Mouse (Mus musculus) left cerebral cortex, adult 2 months (tissue): ENCODE data around the gene Enthd1. TPM values are rescaled to one million over a fixed set of nuclear protein-coding genes. Genes with fewer than 3 reads are reported as not detected.
"Not testable (repeated sequence)": the region's sequence is repeated elsewhere in the genome, so short reads cannot be mapped to it uniquely, and the experiment has no call there.

Source experiments
- DNase-seq, 2 experiments: peaks; one replicate each; pipeline ENCODE4 v3.0.0; 2021 to 2022; ENCODE audit warnings: low spot score in 2 of 2, mixed read lengths in 1 of 2; ENCODE audit errors: extremely low spot score in 1 of 2
- H3K27ac ChIP-seq: fragments of 200-600 bp; 2 replicates; pipeline ENCODE4 v1.8.1; 2022
- H3K4me3 ChIP-seq: fragments of 200-600 bp; 2 replicates; pipeline ENCODE4 v1.8.1; 2022
- CTCF ChIP-seq: fragments of 200-600 bp; IDR thresholded peaks from 2 replicates; pipeline ENCODE4 v1.8.1; 2022; ENCODE audit warnings: antibody characterized with exemption, mild to moderate bottlenecking, moderate library complexity
- intact Hi-C: fragments of 180-260 bp; cut with DNase I; formaldehyde crosslinking; loops from one replicate; pipeline ENCODE4 v1.15.1; 2025
- total RNA-seq, 2 experiments: library from RNA; stranded (reverse); gene quantifications; 2 replicates each; pipeline ENCODE4 v1.2.3; 2021

Gene Enthd1
- total RNA-seq, 2 experiments from 2014 or later = not detected

GRCm38 (mm10) chr15:80529955-80530869 lies 34.7 kb downstream of the Enthd1 start:
- DNase-seq = peak; percentile 53 to 61
- TF ChIP-seq CTCF = no peak
- peak overlapping the region; percentile 38; the same call in 1 of the 2 replicates for H3K27ac ChIP-seq
- intact Hi-C loops = loop anchor here (2.0 kb wide), 1 partner anchor 103 kb away; no protein-coding TSS in a partner anchor
- H3K4me3 ChIP-seq = no peak overlapping the region

DNA sequence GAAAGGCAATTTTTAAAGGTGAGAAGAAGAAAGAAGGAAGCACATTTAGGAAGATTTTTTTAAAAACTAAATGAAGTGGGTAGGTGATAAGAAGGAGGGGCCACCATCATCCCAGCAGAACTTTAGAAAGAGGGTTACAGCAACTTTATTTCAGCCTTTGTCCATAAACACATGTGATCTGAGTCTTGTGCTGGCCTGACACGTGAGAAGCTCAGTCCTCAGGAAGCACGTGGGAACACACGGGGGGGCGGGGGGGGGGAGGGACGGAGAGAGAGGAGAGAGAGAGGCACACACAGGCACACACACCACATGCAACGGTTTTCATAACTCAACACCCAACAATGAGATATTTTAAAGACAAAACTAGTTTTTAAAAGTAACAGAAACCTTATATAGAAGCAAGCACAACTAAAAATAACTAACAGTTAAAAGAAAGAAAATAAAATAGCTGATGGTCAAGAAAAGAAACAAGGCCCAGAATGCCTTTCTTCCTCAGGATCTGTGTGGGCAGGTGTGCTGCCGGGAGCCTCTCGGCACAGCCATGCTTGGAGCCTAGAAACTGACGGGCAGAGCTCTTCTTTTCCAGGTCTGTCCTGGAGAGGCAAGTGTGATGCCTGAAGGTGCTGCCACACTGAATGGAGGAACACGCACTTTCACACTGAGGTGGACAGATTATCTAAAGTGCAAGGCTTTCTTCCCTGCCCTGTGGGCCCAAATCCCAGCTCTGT lies 43.1 kb downstream of the Enthd1 start:
- TF ChIP-seq CTCF = no peak
- intact Hi-C loops = no loop called here
- Histone ChIP-seq H3K4me3 (no peak overlapping the region), H3K27ac (no peak overlapping the region; the same call in 1 of the 2 replicates)
- DNase-seq = no peak

DNA sequence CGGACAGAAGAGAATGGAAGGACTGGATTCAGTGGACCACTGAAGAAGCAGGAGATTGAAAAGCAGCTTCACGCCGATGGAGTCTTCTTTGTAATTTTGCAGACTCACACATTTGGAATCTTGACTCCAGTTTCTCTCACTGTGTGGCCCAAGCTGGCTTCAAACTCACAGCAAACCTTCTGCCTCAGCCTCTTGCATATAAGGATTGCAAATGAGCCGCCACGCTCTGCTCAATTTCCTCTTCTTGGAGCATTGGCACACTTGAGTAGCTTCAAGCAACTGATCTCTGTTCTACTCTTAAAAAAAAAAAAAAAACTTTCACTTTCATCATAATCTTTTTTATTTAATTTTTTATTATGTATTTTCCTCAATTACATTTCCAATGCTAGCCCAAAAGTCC lies 45.0 kb downstream of the Enthd1 start:
- H3K4me3 ChIP-seq = no peak overlapping the region
- DNase-seq = no peak
- H3K27ac ChIP-seq = no peak overlapping the region
- intact Hi-C loops = no loop called here
- TF ChIP-seq CTCF = no peak

- Histone ChIP-seq H3K27ac (peak overlapping the region; percentile 25; the same call in 1 of the 2 replicates), H3K4me3 (no peak overlapping the region)
- DNase-seq = no peak
- no peak for TF ChIP-seq CTCF
- intact Hi-C loops = no loop called here
Observed at GRCm38 (mm10) chr15:80518567-80519223, 46.3 kb downstream of the Enthd1 start.

DNA sequence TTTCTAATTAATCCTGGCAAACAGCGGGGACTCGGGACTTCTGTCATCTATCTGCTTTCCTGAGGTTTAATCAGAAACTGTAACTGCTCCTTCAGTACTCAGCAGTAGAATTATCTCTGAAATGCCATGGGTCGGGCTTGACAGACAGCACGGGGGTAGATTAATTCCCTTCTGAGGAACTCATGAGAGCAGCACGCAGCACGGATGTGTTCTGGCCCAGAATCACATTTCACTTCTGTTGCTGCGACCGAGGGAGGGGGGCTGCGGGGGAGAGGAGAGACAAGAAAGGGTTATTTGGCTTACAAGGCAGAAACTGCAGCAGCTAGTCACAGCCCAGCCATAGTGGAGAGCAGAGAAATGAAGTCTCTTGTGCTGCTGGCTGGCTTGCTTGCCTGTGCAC lies 47.0 kb downstream of the Enthd1 start:
- Histone ChIP-seq H3K4me3 (no peak overlapping the region), H3K27ac (peak overlapping the region; percentile 25; the same call in 1 of the 2 replicates)
- no peak for TF ChIP-seq CTCF
- intact Hi-C loops = no loop called here
- peak in 1 of 2 experiments; percentile 43 for DNase-seq

GRCm38 (mm10) chr15:80516525-80516924 lies 48.4 kb downstream of the Enthd1 start:
- DNase-seq = no peak
- H3K4me3 ChIP-seq = no peak overlapping the region
- no peak for TF ChIP-seq CTCF
- H3K27ac ChIP-seq = no peak overlapping the region
- intact Hi-C loops = no loop called here

DNA sequence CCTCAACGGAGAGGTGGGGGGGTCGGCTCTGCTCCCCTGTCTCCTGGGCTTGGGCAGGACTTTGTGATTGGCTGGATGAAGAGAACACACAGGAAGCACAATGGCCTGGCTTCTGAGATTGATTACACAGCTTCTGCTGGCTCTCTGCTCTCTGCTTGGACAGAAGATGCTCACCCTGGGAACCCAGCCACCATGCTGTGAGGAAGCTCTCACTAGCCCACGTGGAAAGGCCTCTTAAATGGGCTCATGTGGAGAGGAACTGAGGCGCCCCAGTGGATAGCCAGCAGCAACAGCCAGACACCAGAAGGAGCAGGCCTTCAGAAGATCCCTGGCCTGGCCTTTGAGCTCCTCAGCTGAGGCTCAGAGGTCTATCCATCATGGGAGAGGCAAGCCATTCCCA lies 59.9 kb downstream of the Enthd1 start:
- Histone ChIP-seq H3K27ac (no peak overlapping the region), H3K4me3 (no peak overlapping the region)
- intact Hi-C loops = no loop called here
- DNase-seq = no peak
- TF ChIP-seq CTCF = no peak

GRCm38 (mm10) chr15:80503155-80503554 lies 61.8 kb downstream of the Enthd1 start:
- intact Hi-C loops = loop anchor here (5.0 kb wide), 2 partner anchors 189 to 216 kb away; partner anchors contain the start of gene Cacna1i
- DNase-seq, H3K4me3 ChIP-seq, H3K27ac ChIP-seq: not testable (repeated sequence)

DNA sequence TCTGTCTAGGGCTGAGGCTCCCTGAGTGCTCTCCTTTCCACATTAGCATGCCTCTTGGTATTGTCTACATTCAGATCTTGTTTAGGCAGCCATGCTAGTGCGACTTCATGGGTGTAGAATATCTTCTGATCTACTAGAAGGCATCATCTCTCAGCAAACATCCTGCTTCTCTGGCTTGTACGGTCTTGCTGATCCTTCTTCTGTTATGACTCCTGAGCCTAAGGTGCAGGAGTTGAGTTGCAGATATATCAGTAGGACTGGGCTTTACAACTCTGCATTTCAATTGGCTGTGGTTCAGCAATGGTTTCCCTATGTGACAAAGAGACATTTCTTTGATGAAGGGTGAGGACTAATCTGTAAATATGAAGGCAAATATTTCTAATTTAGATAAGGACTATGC lies 62.2 kb downstream of the Enthd1 start:
- DNase-seq = no peak
- H3K4me3 ChIP-seq = no peak overlapping the region
- intact Hi-C loops = loop anchor here (5.0 kb wide), 2 partner anchors 190 to 215 kb away; partner anchors contain the start of gene Cacna1i
- H3K27ac ChIP-seq = no peak overlapping the region
- no peak for TF ChIP-seq CTCF

DNA sequence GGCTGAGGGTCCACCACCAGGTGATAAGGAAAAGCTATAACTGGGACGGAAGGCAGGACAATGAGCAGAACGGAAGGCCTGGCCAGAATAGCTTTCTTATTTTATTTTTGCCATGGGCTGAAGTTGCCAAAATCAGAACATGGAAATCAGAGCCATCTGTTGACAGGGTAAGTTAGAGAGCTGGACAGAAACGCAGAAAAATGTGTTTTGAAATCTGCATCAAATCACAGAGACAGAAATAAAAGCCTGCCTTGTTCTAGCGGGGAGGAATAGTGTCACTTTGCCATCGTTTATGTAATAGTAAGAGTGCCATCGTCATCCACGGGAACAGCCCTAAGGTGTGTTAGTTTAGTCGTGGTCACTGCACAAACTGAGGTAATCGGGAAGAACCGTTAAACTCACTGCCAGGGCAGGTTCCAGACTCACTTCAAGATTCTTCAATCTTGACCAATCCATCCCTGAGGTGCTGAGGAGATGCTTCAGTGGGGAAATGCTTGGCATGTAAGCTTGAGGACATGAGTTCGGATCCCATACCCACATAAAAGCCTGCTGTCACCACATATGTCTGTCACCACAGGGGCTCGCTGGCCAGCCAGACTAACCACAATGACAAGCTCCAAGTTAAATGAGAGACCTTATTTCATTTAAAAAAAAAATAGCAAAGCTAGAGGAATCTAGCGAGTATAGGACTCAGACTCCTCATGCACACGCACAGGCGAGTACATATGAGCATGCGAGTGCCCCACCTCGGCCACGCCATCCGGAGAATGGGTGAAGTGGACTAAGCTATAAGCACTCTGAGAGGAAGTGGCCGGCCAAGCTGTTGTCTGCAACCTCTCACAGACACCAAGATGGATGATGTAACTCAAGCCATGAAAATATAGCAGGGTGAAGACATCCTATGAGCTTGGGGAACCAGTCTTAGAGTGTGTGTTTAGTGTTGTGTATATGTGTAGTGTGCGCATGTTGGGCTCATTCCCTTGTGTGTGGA lies 63.6 kb downstream of the Enthd1 start:
- peak overlapping the region; percentile 64; the same call in 1 of the 2 replicates for H3K27ac ChIP-seq
- H3K4me3 ChIP-seq = no peak overlapping the region
- intact Hi-C loops = loop anchor here (1.0 to 5.0 kb wide), 4 partner anchors 113 to 214 kb away; partner anchors contain the start of gene Cacna1i
- no peak; the same call in 1 of the 2 replicates for TF ChIP-seq CTCF
- DNase-seq = no peak
